Mouse (Mus musculus): ENCODE data around the gene Isyna1. TPM values are rescaled to one million over a fixed set of nuclear protein-coding genes. Genes with fewer than 3 reads are reported as not detected.

The Isyna1 gene
- 20.4 and 26.0 TPM in 2 replicates for total RNA-seq (2017)

DNA sequence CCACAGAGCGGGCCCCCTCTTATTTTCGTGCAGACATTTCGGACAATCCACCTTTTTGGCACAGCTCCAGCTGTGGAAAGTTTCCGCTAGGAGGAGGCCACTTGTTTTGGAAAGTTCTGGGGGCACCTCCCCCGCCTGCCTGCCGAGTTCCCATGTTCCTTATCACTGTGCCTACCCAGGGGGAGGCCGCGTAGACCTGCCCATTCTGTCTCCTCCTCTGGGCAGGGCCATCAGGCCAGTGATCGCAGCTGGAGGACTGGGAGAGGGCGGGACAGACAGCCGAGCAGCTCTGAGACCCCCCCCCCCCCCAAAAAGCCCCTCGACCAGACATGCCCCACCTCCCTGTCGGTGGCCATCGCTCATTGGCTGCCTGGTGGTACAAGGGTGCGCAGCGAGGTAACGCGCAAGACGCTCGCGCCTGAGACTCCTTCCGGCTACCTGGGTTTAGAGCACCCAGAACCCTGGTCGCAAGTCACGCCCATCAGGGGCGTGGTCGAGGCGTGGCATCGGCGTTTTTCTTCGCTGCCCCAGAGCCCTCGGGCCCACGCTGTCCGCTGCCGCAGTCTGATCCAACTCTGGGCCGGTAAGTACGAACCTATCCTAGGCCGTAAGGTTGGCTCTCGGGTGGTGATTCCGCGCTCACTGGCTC is at the start of gene Isyna1:
Gene Isyna1, plus strand, starts transcription at position 413 of the 649 bp plus-strand sequence.
- ATAC-seq (replicated peaks in 1 of 2; ENCODE audit: insufficient read depth in 1 of 2, low FRiP score in 2 of 2, low TSS enrichment in 1 of 2, low read depth in 1 of 2, poor library complexity in 2 of 2, severe bottlenecking in 2 of 2) = peak; percentile 79 to 86

DNA sequence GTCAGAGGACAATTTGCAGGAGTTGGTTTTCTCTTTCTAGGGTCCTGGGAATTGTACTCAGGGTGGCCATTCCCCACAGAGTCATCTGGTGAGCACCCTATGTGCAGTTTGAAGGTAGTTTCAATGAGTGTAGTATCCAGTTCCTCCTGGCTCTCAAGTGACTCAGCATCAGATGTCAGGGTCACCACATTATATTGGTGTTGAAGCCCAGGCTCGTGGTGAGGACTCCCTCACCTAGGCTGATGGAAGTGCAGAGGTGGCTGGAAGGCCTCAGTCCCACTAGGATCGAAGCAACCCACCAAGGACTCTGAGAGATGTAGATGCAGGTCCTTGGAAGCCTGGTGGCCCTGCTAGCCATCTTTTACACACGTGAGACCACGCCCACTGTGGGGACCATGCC is 47.8 kb upstream of the Isyna1 start:
- no peak for ATAC-seq (replicated peaks in 1 of 2; ENCODE audit: insufficient read depth in 1 of 2, low FRiP score in 2 of 2, low TSS enrichment in 1 of 2, low read depth in 1 of 2, poor library complexity in 2 of 2, severe bottlenecking in 2 of 2)

- no peak for ATAC-seq (replicated peaks in 1 of 2; ENCODE audit: insufficient read depth in 1 of 2, low FRiP score in 2 of 2, low TSS enrichment in 1 of 2, low read depth in 1 of 2, poor library complexity in 2 of 2, severe bottlenecking in 2 of 2)
Measured at GRCm38 (mm10) chr8:70547762-70548161, 46.4 kb upstream of the Isyna1 start.

DNA sequence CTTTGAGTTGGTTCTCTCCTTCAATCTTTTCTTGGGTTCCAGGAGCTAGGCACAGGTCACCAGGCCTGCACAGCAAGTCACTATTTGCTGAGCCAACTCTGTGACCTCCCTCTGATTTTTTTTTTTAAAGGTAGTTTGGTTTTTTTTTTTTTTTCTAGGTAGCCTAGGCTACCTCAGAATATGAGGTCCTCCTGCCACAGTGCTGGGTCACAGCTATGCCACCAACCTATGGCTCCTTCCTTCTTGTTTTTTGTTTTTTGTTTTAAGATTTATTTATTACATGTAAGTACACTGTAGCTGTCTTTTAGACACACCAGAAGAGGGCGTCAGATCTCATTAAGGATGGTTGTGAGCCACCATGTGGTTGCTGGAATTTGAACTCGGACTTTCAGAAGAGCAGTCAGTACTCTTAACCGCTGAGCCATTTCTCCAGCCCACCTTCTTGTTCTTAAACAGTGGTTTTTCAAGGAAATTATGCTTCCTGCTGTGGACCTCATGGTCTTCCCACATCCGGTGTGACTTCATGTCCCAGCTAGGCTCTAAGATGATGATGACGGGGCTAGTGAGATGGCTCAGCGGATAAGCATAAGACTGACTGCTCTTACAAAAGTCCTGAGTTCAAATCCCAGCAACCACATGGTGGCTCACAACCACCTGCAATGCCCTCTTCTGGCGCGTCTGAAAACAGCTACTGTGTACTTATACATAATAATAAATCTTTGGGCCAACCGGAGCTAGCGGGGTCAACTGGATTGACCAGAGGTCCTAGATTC is 44.6 kb upstream of the Isyna1 start:
- peak; percentile 55 to 77 for ATAC-seq (replicated peaks in 1 of 2; ENCODE audit: insufficient read depth in 1 of 2, low FRiP score in 2 of 2, low TSS enrichment in 1 of 2, low read depth in 1 of 2, poor library complexity in 2 of 2, severe bottlenecking in 2 of 2)

GRCm38 (mm10) chr8:70551558-70552161 is 42.5 kb upstream of the Isyna1 start:
- ATAC-seq (replicated peaks in 1 of 2; ENCODE audit: insufficient read depth in 1 of 2, low FRiP score in 2 of 2, low TSS enrichment in 1 of 2, low read depth in 1 of 2, poor library complexity in 2 of 2, severe bottlenecking in 2 of 2) = no peak

DNA sequence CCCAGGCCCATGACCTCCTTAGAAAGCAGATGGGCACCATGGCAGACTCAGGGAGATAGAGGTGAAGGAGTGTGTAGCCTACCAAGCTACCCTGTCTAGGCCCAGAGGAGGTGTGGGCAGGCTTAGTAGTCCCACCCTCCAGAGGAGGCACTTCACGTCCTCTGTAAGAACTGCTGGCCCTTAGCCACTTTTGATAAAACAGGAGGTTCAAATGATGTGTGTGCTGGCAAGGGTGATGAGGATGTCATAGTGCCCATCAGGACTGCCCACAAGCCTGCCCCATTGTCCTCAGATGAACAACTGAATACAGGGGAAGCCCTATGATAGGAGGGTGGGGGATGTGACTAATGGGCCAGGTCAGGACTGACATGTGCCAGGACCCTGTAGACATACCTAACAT is 41.3 kb upstream of the Isyna1 start:
- no peak for ATAC-seq (replicated peaks in 1 of 2; ENCODE audit: insufficient read depth in 1 of 2, low FRiP score in 2 of 2, low TSS enrichment in 1 of 2, low read depth in 1 of 2, poor library complexity in 2 of 2, severe bottlenecking in 2 of 2)

DNA sequence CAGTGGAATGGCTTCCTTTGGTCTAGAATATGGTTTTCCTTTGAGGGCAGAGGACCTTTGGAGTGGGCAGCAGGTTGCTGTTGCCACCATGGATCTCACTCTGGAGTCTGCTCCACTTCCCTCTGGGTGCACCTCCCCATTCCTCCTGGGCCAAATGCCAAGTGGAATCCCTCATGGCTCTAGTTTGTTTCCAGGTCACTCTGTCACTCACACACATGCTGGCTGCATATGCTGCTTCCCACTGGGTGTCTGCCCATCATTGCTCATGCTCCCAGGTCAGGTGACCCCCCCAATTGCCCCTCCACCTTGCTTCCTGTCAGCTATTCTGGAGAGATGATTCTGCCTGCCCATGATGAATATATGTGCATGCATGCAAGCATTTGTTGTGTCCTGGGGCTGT is 40.4 kb upstream of the Isyna1 start:
- no peak for ATAC-seq (replicated peaks in 1 of 2; ENCODE audit: insufficient read depth in 1 of 2, low FRiP score in 2 of 2, low TSS enrichment in 1 of 2, low read depth in 1 of 2, poor library complexity in 2 of 2, severe bottlenecking in 2 of 2)

- ATAC-seq (replicated peaks in 1 of 2; ENCODE audit: insufficient read depth in 1 of 2, low FRiP score in 2 of 2, low TSS enrichment in 1 of 2, low read depth in 1 of 2, poor library complexity in 2 of 2, severe bottlenecking in 2 of 2) = no peak
Measured at GRCm38 (mm10) chr8:70555079-70555747, 39.0 kb upstream of the Isyna1 start.

DNA sequence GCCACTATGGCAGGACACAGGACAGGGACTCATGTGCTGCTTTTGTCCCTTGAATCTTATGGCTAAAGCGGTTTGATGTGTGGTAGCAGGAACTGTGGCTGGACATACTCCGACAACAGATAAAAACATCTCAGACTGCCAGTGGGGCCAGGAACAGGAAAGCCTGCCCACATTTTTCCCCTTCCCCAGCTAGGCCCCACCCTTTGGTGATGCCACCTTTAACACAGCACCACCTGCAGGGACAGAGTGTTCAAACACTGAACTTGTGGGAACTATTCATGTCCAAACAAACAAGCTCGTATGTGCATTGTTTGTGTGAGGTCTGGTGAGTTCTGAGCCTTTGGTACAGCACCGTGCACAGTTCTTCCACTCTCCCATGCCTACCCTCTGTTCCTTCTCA is 35.8 kb upstream of the Isyna1 start:
- peak; percentile 32 to 46 for ATAC-seq (replicated peaks in 1 of 2; ENCODE audit: insufficient read depth in 1 of 2, low FRiP score in 2 of 2, low TSS enrichment in 1 of 2, low read depth in 1 of 2, poor library complexity in 2 of 2, severe bottlenecking in 2 of 2)

- ATAC-seq (replicated peaks in 1 of 2; ENCODE audit: insufficient read depth in 1 of 2, low FRiP score in 2 of 2, low TSS enrichment in 1 of 2, low read depth in 1 of 2, poor library complexity in 2 of 2, severe bottlenecking in 2 of 2) = no peak
Measured at GRCm38 (mm10) chr8:70558983-70559382, 35.2 kb upstream of the Isyna1 start.

DNA sequence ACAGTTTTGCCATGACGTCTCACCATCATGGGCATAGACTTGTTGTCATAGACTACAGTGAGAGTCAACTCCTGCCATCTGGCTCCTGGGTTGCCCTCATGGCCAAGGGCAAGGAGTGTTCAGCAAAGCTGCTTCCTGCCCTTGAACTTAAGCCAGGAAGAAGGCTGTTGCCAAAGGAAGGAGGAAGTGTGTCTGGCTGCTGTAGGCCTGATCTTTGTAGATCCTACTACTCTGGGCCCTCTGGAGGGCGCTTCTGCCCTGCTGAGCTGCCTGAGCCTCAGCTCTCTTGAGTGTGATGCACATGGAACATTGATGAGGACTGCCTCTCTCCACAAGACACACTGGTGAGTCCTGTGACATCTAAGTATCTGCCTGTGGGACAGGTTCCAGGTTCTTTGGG is 34.1 kb upstream of the Isyna1 start:
- ATAC-seq (replicated peaks in 1 of 2; ENCODE audit: insufficient read depth in 1 of 2, low FRiP score in 2 of 2, low TSS enrichment in 1 of 2, low read depth in 1 of 2, poor library complexity in 2 of 2, severe bottlenecking in 2 of 2) = peak; percentile 81 to 87

DNA sequence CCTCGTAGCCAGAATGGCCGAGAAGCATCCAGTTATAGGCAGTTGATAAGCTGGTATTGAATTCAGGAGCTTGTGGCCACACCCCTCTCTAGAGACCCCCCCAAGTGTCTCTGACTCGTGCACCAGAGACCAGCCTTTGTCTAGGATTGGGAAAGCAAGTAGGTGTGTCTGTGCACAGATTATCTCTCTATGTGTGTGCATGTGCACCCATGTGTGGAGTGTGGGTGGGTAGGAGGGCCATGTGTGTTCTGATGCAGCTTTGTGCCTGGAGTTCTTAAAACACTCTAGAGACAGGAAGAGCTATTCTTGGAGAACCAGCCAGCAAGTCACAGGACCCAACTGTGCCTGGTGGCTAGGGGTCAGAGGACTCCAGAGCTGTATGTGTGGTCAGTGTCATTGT is 33.6 kb upstream of the Isyna1 start:
- no peak for ATAC-seq (replicated peaks in 1 of 2; ENCODE audit: insufficient read depth in 1 of 2, low FRiP score in 2 of 2, low TSS enrichment in 1 of 2, low read depth in 1 of 2, poor library complexity in 2 of 2, severe bottlenecking in 2 of 2)

DNA sequence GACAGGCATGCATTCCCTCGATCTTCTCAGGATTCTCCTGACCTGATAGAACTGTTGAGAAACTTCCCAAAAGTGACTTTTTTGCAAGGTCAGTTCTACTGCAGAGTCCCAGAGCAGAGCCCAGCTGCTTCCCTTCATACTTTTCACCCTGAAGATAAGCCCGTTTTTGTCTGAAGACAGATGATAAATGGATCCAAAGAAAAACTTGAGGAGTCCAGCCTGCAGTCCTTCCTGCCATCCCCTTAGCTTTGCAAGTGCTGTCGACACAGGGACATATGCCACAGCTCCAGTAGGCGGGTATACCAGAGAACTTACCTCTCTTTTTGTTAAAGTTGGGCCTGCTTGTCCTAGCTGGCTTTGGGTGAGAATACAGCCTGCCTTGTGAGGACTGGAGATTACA is 32.8 kb upstream of the Isyna1 start:
- no peak for ATAC-seq (replicated peaks in 1 of 2; ENCODE audit: insufficient read depth in 1 of 2, low FRiP score in 2 of 2, low TSS enrichment in 1 of 2, low read depth in 1 of 2, poor library complexity in 2 of 2, severe bottlenecking in 2 of 2)

DNA sequence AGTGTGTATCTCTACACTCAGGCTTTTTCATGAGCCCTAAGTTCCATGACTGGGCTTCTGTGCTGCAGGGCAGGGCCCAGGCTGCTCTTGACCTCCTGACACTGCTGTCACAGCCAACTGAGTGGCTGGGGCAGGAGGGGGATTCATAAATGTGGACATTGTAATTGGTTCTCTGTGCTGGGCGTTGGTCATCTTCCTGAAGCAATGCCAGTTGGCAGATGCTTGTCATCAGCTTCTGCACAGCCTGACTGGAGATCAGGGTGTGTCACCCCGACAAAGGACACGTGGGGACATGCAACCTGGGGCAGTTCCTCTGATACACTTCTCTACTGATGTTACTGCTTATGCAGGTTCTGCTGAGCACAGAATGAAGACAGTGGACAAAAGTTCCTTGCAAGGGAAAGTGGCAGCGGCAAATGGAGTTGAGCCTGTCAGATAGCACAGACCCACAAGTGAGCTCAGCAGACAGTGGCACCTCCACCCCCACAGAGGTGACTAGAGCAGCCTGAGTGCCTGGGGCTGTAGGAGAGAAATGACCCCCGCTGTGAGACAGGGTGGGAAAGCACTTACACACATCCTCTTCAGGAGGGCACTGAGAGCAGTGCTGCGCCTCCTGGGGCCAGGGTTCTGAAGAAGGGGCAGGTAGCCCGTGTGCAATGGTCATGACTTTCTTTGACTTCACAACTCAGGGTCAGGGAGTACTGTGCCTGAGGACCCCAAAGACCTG is 32.2 kb upstream of the Isyna1 start:
- ATAC-seq (replicated peaks in 1 of 2; ENCODE audit: insufficient read depth in 1 of 2, low FRiP score in 2 of 2, low TSS enrichment in 1 of 2, low read depth in 1 of 2, poor library complexity in 2 of 2, severe bottlenecking in 2 of 2) = no peak

DNA sequence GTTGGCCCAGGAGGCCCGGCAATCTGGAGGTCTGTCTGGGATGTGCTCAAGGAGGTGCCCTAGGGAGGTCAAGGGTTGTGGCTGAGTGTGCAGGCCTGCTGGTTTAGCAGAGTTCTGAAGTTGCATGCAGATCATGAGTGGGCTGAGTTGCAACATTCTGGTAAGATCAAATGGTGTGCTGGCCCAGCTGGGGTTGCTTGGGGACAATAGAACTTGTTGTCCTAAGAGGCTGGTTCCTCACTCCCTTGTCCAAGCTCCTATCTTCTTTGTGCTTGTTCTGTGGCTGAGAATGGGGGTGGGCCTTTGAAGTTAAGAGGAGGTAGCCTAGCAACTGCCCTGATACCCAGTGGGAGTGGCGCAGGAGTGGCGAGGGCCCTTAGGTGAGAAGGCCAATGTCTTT is 31.4 kb upstream of the Isyna1 start:
- ATAC-seq (replicated peaks in 1 of 2; ENCODE audit: insufficient read depth in 1 of 2, low FRiP score in 2 of 2, low TSS enrichment in 1 of 2, low read depth in 1 of 2, poor library complexity in 2 of 2, severe bottlenecking in 2 of 2) = no peak

DNA sequence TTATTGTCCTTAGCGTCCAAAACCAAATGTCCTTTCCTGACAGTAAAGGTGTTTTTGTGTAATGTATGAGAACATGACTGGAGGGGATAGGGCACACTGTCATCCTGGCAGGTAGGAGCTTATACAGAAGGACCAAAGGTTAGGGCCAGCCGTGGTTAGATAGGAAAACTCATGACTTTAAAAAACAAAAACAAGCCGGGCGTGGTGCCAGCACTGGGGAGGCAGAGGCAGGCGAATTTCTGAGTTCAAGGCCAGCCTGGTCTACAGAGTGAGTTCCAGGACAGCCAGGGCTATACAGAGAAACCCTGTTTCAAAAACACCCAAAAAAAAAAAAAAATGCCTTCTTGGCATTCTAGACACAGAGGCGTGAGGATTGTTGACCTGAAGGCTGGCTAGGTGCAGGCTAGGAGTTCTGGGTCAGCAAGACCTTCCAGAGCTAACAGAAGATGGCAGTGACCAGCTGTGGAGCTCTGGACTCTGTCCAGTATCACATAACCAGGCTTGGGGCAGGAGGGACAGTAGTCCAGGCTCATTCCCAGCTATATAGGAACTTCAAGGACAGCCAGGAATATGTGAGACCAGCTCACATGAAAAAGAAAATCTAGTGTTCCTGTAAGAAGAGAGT is 30.3 kb upstream of the Isyna1 start:
- no peak for ATAC-seq (replicated peaks in 1 of 2; ENCODE audit: insufficient read depth in 1 of 2, low FRiP score in 2 of 2, low TSS enrichment in 1 of 2, low read depth in 1 of 2, poor library complexity in 2 of 2, severe bottlenecking in 2 of 2)

- ATAC-seq (replicated peaks in 1 of 2; ENCODE audit: insufficient read depth in 1 of 2, low FRiP score in 2 of 2, low TSS enrichment in 1 of 2, low read depth in 1 of 2, poor library complexity in 2 of 2, severe bottlenecking in 2 of 2) = no peak
Measured at GRCm38 (mm10) chr8:70564696-70565235, 29.4 kb upstream of the Isyna1 start.

Data from hematopoietic stem cell, adult 5-6 weeks (primary cell).